Mouse (Mus musculus): Measurements from ENCODE around the gene Hoxc10. TPM values are rescaled to one million over a fixed set of nuclear protein-coding genes. Genes with fewer than 3 reads are reported as not detected.

The Hoxc10 gene
- 1.1 and 1.3 TPM in 2 replicates for polyA plus RNA-seq (2015; fragmentation: Nextera tagmentation; extraction: Ambion mirVana)

DNA sequence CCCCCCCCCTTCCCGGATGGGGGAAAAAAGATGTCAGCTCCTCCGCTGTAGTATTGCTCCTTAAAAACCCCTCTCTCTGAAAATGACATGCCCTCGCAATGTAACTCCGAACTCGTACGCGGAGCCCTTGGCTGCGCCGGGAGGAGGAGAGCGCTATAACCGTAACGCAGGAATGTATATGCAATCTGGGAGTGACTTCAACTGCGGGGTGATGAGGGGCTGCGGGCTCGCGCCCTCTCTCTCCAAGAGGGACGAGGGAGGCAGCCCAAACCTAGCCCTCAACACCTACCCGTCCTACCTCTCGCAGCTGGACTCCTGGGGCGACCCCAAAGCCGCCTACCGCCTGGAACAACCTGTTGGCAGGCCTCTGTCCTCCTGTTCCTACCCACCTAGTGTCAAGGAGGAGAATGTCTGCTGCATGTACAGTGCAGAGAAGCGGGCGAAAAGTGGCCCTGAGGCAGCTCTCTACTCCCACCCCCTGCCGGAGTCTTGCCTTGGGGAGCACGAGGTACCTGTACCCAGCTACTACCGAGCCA lies at the start of gene Hoxc10:
TSS of gene Hoxc10 (plus strand) at position 21 of the 536 bp plus-strand sequence.
- peak within 1 kb of the TSS; percentile 31; the same call in 1 of the 2 replicates for H3K4me2 ChIP-seq (ENCODE audit: low read depth, low read length)
- peak within 1 kb of the TSS; percentile 31 for H3K4me3 ChIP-seq (ENCODE audit: low read length)
- WGBS = 2% methylated on average over 27 of the region's 27 CpGs
- H3K9ac ChIP-seq (ENCODE audit: low read depth, low read length) = no peak within 1 kb of the TSS
- 0 out of 2 replicates have a peak, but pooled peaks cover 4% of the 10 kb centered on the region for H3K4me1 ChIP-seq (ENCODE audit: control insufficient read depth, insufficient read depth, low read length)
- ATAC-seq = peak; percentile 41; the same call in 1 of the 2 replicates
- no peaks in the 10 kb centered on the region for H3K9me3 ChIP-seq (ENCODE audit: control insufficient read depth, low read length)
- peaks cover 86% of the 10 kb centered on the region for H3K27me3 ChIP-seq (replicated peaks; ENCODE audit: control insufficient read depth, insufficient read depth, low read length)
- no peak within 1 kb of the TSS for H3K27ac ChIP-seq (ENCODE audit: low read length)
- H3K36me3 ChIP-seq (ENCODE audit: control insufficient read depth, insufficient read depth, low read length) = no peaks in the 10 kb centered on the region

DNA sequence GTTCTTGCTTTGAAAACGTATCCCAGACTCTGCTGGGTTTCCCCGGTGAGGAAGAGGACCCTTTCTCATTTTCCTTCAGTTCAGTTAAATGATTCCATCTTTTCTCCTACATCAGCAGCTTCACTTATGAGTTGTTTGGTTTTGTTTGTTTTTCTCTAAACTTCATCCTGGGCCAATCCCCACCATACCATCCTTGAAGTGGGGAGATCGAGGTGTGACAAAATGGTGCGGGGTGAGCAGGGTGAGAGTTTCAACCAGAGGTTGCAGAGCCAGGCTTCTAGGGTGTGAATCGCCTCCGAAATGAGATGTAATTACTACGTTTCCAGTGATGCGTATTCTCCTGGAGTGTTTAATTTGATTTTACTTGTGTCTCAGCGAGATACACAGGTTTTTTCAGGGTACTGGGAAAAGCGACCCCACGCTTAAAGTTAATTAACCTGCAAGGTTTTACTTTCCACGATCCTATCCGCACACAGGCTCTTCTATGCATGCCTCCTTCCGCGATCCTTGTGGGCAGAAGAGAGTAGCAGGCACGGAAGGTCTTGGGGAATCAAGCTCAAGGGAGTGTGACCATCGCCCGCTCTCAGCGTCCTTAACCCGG lies 48.5 kb upstream of the Hoxc10 start:
- 2% methylated on average over 20 of the region's 20 CpGs for WGBS
- Histone ChIP-seq H3K36me3 (ENCODE audit: control insufficient read depth, insufficient read depth, low read length) (no peaks in the 10 kb centered on the region), H3K27me3 (replicated peaks; ENCODE audit: control insufficient read depth, insufficient read depth, low read length) (peaks cover 87% of the 10 kb centered on the region), H3K4me3 (ENCODE audit: low read length) (no peak overlapping the region), H3K9ac (ENCODE audit: low read depth, low read length) (no peak overlapping the region), H3K4me2 (ENCODE audit: low read depth, low read length) (no peak overlapping the region), H3K4me1 (ENCODE audit: control insufficient read depth, insufficient read depth, low read length) (0 out of 2 replicates have a peak, but pooled peaks cover 4% of the 10 kb centered on the region), H3K9me3 (ENCODE audit: control insufficient read depth, low read length) (no peaks in the 10 kb centered on the region), H3K27ac (ENCODE audit: low read length) (no peak overlapping the region)
- ATAC-seq = no peak

DNA sequence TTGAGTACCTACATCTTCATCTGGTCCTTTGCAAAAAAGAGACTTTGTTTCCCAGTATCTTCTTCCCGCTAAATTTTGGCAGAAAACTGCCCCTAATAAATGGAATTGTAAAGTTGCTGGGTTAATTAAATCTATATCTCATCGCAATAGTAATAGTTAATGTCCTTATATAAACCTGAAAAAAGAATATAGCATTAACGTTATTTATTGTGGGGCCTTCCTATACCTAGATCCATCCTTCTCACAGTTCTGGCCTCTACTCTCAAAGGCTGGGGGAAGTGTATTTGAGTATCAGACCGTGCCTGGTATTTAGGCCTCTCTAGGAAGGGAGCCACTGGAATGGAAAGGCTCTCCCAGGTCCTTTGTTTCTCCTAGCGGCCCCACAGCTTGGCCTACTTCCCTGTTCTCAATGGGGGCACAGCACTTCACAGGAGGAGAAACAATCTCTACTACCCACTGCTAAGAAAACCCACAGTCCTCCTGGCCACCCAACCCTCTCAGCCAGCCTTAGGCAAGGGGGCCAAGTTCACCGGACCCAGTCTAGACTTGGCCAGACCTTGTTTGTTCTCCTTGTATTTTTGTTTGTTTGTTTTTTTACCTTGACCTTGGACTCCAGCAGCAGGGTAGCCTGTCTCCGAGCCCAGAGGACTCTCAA lies 47.9 kb upstream of the Hoxc10 start:
- no peaks in the 10 kb centered on the region for H3K9me3 ChIP-seq (ENCODE audit: control insufficient read depth, low read length)
- no peaks in the 10 kb centered on the region for H3K36me3 ChIP-seq (ENCODE audit: control insufficient read depth, insufficient read depth, low read length)
- H3K27ac ChIP-seq (ENCODE audit: low read length) = no peak overlapping the region
- no peak overlapping the region for H3K4me2 ChIP-seq (ENCODE audit: low read depth, low read length)
- ATAC-seq = no peak
- 0 out of 2 replicates have a peak, but pooled peaks cover 4% of the 10 kb centered on the region for H3K4me1 ChIP-seq (ENCODE audit: control insufficient read depth, insufficient read depth, low read length)
- 2% methylated on average over 7 of the region's 7 CpGs for WGBS
- H3K9ac ChIP-seq (ENCODE audit: low read depth, low read length) = no peak overlapping the region
- H3K4me3 ChIP-seq (ENCODE audit: low read length) = no peak overlapping the region
- peaks cover 86% of the 10 kb centered on the region for H3K27me3 ChIP-seq (replicated peaks; ENCODE audit: control insufficient read depth, insufficient read depth, low read length)

DNA sequence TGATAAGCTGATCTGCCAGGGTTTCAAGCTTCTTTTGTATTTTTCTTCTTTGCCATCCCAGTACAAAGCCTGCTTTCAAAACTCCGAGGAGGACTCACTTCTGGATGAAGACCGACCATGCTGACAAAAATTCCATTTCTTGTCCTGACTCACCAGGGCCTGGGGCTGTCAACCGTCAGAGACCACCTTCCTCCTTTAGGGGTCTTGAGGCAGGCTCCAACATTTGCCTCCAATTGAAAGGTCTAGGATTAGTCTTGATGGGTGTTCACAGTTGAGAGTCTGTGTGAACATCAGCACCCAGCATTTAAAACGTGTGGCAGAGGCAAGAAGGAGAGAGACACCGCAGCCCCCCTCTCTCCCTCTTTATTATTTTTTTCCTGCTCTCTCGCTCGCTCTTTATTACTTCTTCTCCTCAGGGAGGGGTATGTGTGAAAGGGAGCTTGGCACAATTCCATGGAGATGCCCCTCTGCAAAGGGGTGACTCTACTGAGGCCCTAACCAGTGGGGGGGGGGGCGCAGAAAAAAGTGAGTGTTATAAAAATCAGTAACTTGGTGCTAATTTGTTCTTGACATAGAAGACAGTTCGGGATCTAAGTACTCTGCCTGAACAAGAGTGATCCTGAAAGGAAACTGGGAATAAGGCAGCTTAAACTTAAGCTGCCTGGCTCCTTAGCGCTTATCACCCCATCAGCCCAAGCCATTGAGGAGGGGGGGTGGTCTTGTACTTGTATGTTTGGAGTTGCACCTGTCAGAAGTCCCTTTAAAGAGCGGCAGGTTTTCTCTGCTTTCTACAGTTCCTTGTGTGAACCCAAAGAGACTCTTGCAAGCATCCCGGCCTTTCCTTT lies 47.0 kb upstream of the Hoxc10 start:
- H3K9ac ChIP-seq (ENCODE audit: low read depth, low read length) = no peak overlapping the region
- no peaks in the 10 kb centered on the region for H3K36me3 ChIP-seq (ENCODE audit: control insufficient read depth, insufficient read depth, low read length)
- H3K9me3 ChIP-seq (ENCODE audit: control insufficient read depth, low read length) = no peaks in the 10 kb centered on the region
- H3K27ac ChIP-seq (ENCODE audit: low read length) = no peak overlapping the region
- H3K27me3 ChIP-seq (replicated peaks; ENCODE audit: control insufficient read depth, insufficient read depth, low read length) = peaks cover 87% of the 10 kb centered on the region
- ATAC-seq = no peak
- H3K4me1 ChIP-seq (ENCODE audit: control insufficient read depth, insufficient read depth, low read length) = 0 out of 2 replicates have a peak, but pooled peaks cover 4% of the 10 kb centered on the region
- 6% methylated on average over 12 of the region's 12 CpGs for WGBS
- no peak overlapping the region for H3K4me2 ChIP-seq (ENCODE audit: low read depth, low read length)
- no peak overlapping the region for H3K4me3 ChIP-seq (ENCODE audit: low read length)

- under 1% methylated on average over 20 of the region's 20 CpGs for WGBS
- H3K9me3 ChIP-seq (ENCODE audit: control insufficient read depth, low read length) = no peaks in the 10 kb centered on the region
- ATAC-seq = peak; percentile 60; the same call in 1 of the 2 replicates
- no peak overlapping the region for H3K9ac ChIP-seq (ENCODE audit: low read depth, low read length)
- peak overlapping the region; percentile 29 for H3K4me3 ChIP-seq (ENCODE audit: low read length)
- peak overlapping the region; percentile 38 for H3K4me2 ChIP-seq (ENCODE audit: low read depth, low read length)
- H3K27ac ChIP-seq (ENCODE audit: low read length) = no peak overlapping the region
- H3K27me3 ChIP-seq (replicated peaks; ENCODE audit: control insufficient read depth, insufficient read depth, low read length) = peaks cover 90% of the 10 kb centered on the region
- H3K4me1 ChIP-seq (ENCODE audit: control insufficient read depth, insufficient read depth, low read length) = 0 out of 2 replicates have a peak, but pooled peaks cover 4% of the 10 kb centered on the region
- H3K36me3 ChIP-seq (ENCODE audit: control insufficient read depth, insufficient read depth, low read length) = no peaks in the 10 kb centered on the region
These were observed 46.0 kb upstream of the Hoxc10 start for GRCm38 (mm10) chr15:102920619-102921018.

DNA sequence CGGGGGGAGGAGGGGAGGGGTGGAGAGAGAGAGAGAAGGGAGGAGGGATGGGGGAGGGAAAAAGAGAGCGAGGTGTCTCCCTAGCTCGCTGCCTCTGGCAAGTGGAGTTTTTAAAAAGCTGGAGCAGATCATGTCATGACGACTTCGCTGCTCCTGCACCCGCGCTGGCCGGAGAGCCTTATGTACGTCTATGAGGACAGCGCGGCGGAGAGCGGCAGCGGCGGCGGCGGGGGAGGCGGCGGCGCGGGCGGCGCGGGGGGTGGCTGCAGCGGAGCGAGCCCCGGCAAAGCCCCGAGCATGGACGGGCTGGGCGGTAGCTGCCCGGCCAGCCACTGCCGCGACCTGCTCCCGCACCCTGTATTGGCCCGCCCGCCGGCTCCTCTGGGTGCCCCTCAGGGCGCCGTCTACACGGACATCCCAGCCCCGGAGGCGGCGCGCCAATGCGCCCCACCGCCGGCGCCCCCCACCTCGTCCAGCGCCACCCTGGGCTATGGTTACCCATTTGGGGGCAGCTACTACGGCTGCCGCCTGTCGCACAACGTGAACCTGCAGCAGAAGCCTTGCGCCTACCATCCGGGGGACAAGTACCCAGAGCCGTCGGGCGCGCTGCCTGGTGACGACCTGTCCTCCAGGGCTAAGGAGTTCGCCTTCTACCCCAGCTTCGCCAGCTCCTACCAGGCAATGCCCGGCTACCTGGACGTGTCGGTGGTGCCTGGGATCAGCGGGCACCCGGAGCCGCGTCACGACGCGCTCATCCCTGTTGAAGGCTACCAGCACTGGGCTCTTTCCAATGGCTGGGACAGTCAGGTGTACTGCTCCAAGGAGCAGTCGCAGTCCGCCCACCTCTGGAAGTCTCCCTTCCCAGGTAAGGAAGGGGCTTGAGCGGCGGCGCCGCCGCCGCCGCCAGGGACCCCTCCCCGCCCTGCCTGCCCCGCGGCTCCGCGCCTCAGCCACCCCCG lies 45.3 kb upstream of the Hoxc10 start, which contains the start of gene Hoxc13:
TSS of gene Hoxc13 (plus strand) at position 51 of the 959 bp plus-strand sequence.
- H3K9me3 ChIP-seq (ENCODE audit: control insufficient read depth, low read length) = no peaks in the 10 kb centered on the region
- 1% methylated on average over 63 of the region's 88 CpGs for WGBS
- peak; percentile 36 for ATAC-seq

DNA sequence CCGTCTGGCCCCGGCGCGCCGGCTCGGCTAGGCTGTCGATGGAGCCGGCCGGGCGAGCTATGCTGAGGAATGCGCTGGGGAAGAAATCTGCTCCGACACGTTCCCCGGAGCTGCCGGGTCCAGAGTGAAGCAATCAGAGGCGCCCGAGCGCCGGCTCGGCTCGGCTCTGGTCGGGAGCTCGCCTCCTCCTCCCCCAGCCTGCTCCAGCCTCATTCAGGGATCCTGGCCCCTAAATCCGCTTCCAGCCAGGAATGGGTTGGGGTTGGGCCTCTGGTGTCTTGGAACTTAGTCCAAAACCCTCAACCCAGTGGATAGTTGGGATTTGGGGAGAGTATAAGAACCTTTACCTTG lies 44.6 kb upstream of the Hoxc10 start:
- peak; percentile 50 for ATAC-seq

More for the DNA sequence above, 45.3 kb upstream of the Hoxc10 start, which contains the start of gene Hoxc13:
- Histone ChIP-seq H3K4me1 (ENCODE audit: control insufficient read depth, insufficient read depth, low read length) (0 out of 2 replicates have a peak, but pooled peaks cover 4% of the 10 kb centered on the region), H3K4me3 (ENCODE audit: low read length) (peak within 1 kb of the TSS; percentile 29), H3K27me3 (replicated peaks; ENCODE audit: control insufficient read depth, insufficient read depth, low read length) (peaks cover 90% of the 10 kb centered on the region), H3K36me3 (ENCODE audit: control insufficient read depth, insufficient read depth, low read length) (no peaks in the 10 kb centered on the region), H3K4me2 (ENCODE audit: low read depth, low read length) (peak within 1 kb of the TSS; percentile 38), H3K9ac (ENCODE audit: low read depth, low read length) (no peak within 1 kb of the TSS), H3K27ac (ENCODE audit: low read length) (no peak within 1 kb of the TSS)

More for the DNA sequence above, 44.6 kb upstream of the Hoxc10 start:
- Histone ChIP-seq H3K4me1 (ENCODE audit: control insufficient read depth, insufficient read depth, low read length) (0 out of 2 replicates have a peak, but pooled peaks cover 4% of the 10 kb centered on the region), H3K27me3 (replicated peaks; ENCODE audit: control insufficient read depth, insufficient read depth, low read length) (peaks cover 89% of the 10 kb centered on the region), H3K9ac (ENCODE audit: low read depth, low read length) (no peak overlapping the region), H3K4me3 (ENCODE audit: low read length) (no peak overlapping the region), H3K9me3 (ENCODE audit: control insufficient read depth, low read length) (no peaks in the 10 kb centered on the region), H3K4me2 (ENCODE audit: low read depth, low read length) (no peak overlapping the region), H3K27ac (ENCODE audit: low read length) (no peak overlapping the region), H3K36me3 (ENCODE audit: control insufficient read depth, insufficient read depth, low read length) (no peaks in the 10 kb centered on the region)
- WGBS = 0% methylated on average over 24 of the region's 24 CpGs
